Mouse (Mus musculus) heart, adult 2 months (tissue): ENCODE data around the gene Rffl.

Experiments used
- CTCF ChIP-seq: fragments of 200-600 bp; IDR thresholded peaks from 2 replicates; pipeline ENCODE4 v1.8.1; 2022; ENCODE audit warnings: antibody characterized with exemption, mild to moderate bottlenecking, moderate library complexity
- EP300 ChIP-seq: fragments of 200-500 bp; IDR thresholded peaks from 2 replicates; pipeline ENCODE4 v1.6.1; 2011; ENCODE audit warnings: low read depth, low read length, control low read depth; ENCODE audit not compliant: insufficient read depth
- POLR2A ChIP-seq: fragments of 200-500 bp; IDR thresholded peaks from 2 replicates; pipeline ENCODE4 v1.6.1; 2011; ENCODE audit warnings: mild to moderate bottlenecking, low read depth, low read length, control low read depth; ENCODE audit not compliant: insufficient read depth

DNA sequence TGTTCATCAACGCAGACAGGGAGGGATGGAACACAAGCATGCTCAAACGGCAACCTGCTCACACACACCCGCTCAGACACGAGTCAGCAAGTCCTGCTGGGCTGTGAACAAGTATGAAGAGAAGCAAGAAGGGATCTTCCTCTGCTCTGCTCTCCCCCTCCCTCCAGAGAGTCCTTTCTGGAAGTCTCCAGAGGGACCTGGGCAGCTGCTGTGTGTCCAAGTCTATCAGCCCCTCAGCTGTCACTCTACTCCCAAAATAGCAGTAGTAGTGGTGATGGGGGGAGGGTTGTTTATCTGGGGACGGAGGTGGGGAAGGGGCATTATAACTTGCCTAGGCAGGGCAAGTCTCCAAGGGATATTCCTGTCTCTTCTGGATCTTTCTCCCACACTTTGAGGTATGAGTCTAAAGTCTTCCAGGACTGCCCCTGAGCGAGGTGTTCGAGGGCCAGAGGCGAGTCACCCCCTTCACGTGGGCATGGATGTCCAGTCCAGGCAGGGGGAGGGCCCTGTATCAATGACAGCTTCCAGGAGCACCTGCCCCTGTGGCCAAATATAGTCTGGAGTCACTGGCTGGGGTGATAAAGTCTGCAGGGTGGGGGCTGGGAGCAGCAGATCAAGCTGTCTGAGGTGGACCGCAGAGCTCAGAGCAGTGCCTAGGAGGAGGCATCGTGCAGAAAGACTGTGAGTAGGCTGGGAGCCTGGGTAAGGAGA is 39.8 kb upstream of the Rffl start:
- TF ChIP-seq POLR2A: peak; percentile 97
- TF ChIP-seq CTCF: no peak
- peak; percentile 57 for TF ChIP-seq EP300
